Mouse (Mus musculus): ENCODE results near the gene Vrtn. TPM values are rescaled to one million over a fixed set of nuclear protein-coding genes. Genes with fewer than 3 reads are reported as not detected.

Vrtn gene
- total RNA-seq, 2 experiments from 2014 or later = 0.11 TPM; not detected in 1

DNA sequence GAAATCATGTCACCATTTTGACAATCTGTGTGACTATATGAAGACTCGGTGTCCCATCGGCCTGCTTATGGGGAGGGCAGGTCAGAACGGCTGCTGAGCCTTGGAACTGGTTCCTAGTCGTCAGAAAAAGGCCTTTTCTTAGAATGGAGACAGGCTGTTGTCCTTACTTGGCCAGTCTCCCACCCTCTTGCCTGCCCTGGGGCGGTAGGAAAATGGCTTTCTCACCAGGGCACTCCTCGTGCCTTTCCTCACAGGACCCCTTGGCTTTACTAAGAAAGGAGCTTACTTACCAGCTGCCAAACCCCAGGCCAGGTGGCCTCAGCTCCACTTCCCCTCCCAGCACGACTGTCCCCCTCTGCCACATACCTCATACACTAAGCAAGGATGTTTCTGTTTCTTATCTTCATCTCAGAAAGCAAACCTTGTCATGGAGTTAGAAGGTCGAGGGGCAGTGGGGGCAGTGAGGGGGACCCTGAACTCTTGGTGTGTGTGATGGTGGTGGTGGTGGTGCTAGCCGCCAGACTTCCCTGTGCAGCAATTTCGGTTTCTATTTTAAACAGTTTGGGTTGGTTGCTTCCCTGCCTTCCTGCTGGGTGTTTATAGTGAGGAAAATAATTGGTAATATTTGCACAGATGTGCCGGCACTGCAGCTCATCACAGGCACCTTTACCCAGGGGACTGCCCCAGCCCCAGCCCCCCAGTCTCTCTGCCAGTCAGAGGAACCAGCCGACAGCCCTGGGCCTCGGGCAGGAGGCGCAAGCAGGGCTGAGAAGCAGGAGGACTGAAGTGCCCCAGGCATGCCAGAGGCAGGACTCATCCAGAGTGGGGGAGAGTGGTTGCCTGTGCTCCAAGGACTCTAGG is 34.1 kb downstream of the Vrtn start:
- intact Hi-C loops (cut with DNase I) = loop anchor here (5.0 kb wide), 1 partner anchor 77 kb away; no protein-coding TSS in a partner anchor
- DNase-seq (ENCODE audit: low spot score in 2 of 2) = no peak

DNA sequence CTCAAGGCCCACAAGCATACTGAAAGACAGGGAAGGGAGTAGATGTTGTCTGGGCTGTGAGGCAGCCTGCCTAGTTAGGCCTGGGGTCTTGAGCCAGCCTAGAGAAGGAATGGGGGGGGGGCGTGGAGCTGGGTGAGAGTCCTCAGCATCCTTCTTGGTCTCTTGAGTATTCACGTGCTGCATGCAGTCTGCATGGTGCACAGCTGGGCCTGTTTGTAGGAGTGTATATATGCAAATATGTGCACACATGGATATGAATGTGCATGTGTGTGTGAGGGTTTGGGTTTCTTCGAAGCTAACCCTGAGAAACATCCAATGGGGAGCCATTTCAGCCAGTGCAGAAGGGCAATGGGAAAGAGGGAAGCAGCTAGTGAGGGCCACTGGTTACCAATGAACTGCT is 35.2 kb downstream of the Vrtn start:
- DNase-seq (ENCODE audit: low spot score in 2 of 2) = no peak
- intact Hi-C loops (cut with DNase I) = no loop called here

DNA sequence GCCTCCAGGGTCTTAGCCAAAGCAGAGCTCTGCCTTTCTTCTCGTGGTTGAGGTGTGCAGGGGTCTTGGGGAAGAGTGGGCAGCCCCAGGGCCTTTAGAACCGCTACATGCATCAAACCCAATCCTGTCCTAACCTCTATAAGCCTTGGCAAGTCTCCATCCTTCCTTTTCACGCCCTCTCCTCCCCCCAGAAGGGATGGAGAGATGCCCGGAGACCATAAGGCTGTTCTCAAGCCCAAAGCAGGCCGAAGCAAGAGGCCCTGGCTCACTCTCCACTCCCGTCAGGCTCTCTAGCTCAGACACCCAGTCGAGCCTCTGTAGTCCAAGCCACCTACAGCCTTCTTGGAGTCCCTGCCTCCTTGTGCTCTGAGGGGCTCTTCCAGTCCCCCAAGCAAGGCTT is 43.8 kb downstream of the Vrtn start:
- intact Hi-C loops (cut with DNase I) = no loop called here

DNA sequence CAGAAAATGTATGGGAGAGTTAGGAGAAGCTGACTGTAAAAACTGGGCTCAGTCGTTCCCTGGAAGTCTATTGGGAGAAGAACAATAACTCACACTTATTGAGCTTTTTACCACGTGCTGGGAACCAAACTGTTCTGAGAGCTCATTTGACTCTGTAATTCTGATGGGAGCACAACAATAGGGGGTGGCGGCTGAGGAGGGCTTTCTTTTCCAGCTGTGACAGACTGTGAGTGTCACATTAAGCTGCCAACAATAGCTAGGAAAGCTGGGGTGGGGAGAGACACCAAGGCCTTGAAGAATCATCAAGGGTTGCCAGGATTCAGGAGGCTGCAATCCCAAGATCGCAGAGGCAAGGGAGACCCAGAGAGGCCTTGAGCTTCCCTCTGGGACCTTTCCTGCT is 45.4 kb downstream of the Vrtn start:
- intact Hi-C loops (cut with DNase I) = no loop called here
- no peak for DNase-seq (ENCODE audit: low spot score in 2 of 2)

More for the DNA sequence above, 43.8 kb downstream of the Vrtn start:
- no peak for DNase-seq (ENCODE audit: low spot score in 2 of 2)

DNA sequence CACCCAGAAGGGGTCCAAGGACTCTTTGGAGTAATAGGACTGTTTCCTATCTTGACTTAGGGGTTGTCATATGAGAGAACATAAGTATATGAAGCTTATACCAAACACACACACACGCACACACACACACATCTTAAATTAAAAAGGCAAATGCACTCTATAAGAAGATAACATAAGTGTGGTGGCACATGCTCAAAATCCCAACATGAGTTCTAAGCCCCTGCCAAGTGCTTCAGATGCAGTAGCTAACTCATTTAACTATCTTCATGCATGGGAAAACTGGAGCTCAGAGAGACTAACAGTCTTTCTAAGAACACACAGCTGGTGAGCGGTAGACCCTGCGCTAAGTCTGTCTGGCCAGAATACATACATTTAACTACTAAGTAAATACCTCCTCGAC is 46.7 kb downstream of the Vrtn start:
- no peak for DNase-seq (ENCODE audit: low spot score in 2 of 2)
- intact Hi-C loops (cut with DNase I) = no loop called here

- no peak for DNase-seq (ENCODE audit: low spot score in 2 of 2)
- intact Hi-C loops (cut with DNase I) = no loop called here
Measured at GRCm38 (mm10) chr12:84689051-84689450, 48.2 kb downstream of the Vrtn start.

- DNase-seq (ENCODE audit: low spot score in 2 of 2) = no peak
- intact Hi-C loops (cut with DNase I) = no loop called here
Measured at GRCm38 (mm10) chr12:84691347-84691746, 50.5 kb downstream of the Vrtn start.

GRCm38 (mm10) chr12:84692141-84692540 is 51.3 kb downstream of the Vrtn start:
- no peak for DNase-seq (ENCODE audit: low spot score in 2 of 2)
- intact Hi-C loops (cut with DNase I) = no loop called here

DNA sequence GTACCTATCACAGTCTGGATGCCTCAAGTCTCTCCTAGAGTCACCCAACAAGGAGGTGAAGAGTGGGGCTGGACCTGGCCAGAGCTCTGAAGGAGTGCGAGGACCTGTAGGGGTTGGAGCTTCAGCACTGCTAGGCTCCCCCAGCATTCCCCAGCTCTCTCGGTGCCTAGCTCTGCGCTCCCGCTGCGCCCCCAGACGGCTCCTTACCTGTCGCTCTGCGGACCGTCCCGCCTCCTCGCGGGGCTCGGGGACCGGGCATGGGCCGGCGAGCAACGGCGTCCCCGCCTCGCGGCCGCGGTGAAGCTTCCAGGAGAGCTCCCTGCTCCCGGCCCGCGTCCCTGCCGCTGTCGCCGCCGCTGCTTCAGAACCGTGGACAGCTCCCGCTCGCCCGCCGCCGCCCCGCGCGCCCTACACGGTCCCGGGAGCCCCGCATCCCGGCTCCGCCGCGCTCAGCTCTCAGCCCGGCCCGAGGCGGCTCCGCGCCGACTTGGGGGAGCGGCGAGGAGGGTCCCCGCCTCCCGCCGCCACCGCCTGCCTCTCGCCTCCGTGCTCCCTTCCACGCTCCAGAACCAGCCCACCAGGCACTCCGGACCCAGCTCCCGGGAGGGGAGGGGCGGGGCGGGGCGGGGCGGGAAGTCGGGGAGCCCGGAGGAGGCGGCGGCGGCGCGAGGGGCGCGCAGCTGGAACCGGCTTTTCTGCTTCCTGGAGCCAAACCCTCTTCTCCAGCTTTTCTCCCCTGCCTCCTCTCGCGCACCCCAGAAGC is 57.7 kb downstream of the Vrtn start, which contains the start of gene Syndig1l:
TSS of gene Syndig1l (minus strand) at position 513 of the 763 bp plus-strand sequence.
- intact Hi-C loops (cut with DNase I) = no loop called here
- peak; percentile 31 to 44 for DNase-seq (ENCODE audit: low spot score in 2 of 2)

Other genes with a start within 250 kb of the Vrtn start
- gene Entpd5, start 232.0 kb upstream of the Vrtn start, total RNA-seq (2021) = 10 to 100 TPM; 23.6 to 24.1 TPM
- gene Bbof1, start 231.9 kb upstream of the Vrtn start, total RNA-seq (2021) = 10 to 100 TPM in 1 of 2 experiments, 1 to 10 TPM in 1; 7.4 to 11.9 TPM
- gene Rnf113a2, start 223.8 kb upstream of the Vrtn start, total RNA-seq (2021) = 10 to 100 TPM; 12.8 to 14.7 TPM
- gene Aldh6a1, start 190.0 kb upstream of the Vrtn start, total RNA-seq (2021) = 10 to 100 TPM; 38.1 to 45.3 TPM
- 10 to 100 TPM; 22.2 to 22.4 TPM for gene Lin52, start 189.6 kb upstream of the Vrtn start, total RNA-seq (2021)
- under 1 TPM; 0.14 to 0.18 TPM for gene Vsx2, start 71.3 kb upstream of the Vrtn start, total RNA-seq (2021)
- gene Abcd4, start 23.6 kb upstream of the Vrtn start, total RNA-seq (2021) = 10 to 100 TPM; 11.0 to 11.1 TPM
- gene Syndig1l, start 57.8 kb downstream of the Vrtn start, total RNA-seq (2021) = 10 to 100 TPM; 12.1 to 41.8 TPM
- 10 to 100 TPM; 27.3 to 32.2 TPM for gene Npc2, start 132.1 kb downstream of the Vrtn start, total RNA-seq (2021)
- gene Isca2, start 132.2 kb downstream of the Vrtn start, total RNA-seq (2021) = 10 to 100 TPM; 51.5 to 61.1 TPM
- under 1 TPM; 0.32 to 0.60 TPM for gene Ltbp2, start 235.5 kb downstream of the Vrtn start, total RNA-seq (2021)